Mouse (Mus musculus) liver, embryonic 15.5 days (tissue): ENCODE data around the gene Apoc4. TPM values are rescaled to one million over a fixed set of nuclear protein-coding genes. Genes with fewer than 3 reads are reported as not detected.

Source experiments
- ATAC-seq: fragments of 200-750 bp; cut with Nextera tagmentation; 2 replicates; pipeline ENCODE4 v1.8.0; 2017; ENCODE audit warnings: moderate number of reproducible peaks, mild to moderate bottlenecking, moderate library complexity; ENCODE audit not compliant: insufficient read depth
- H3K27ac ChIP-seq: fragments of 300-500 bp; sonication (generic); replicated peaks from 2 replicates; pipeline ENCODE4 v1.5.1; 2015; ENCODE audit warnings: mild to moderate bottlenecking, inconsistent platforms
- H3K27me3 ChIP-seq: fragments of 300-500 bp; sonication (generic); 2 replicates; pipeline ENCODE4 v1.6.1; 2015; ENCODE audit warnings: mild to moderate bottlenecking, inconsistent platforms
- H3K36me3 ChIP-seq: fragments of 300-500 bp; sonication (generic); replicated peaks from 2 replicates; pipeline ENCODE4 v1.6.1; 2015; ENCODE audit warnings: moderate library complexity, mild to moderate bottlenecking, inconsistent platforms
- H3K4me1 ChIP-seq: fragments of 300-500 bp; sonication (generic); replicated peaks from 2 replicates; pipeline ENCODE4 v1.6.1; 2015; ENCODE audit warnings: inconsistent platforms
- H3K4me2 ChIP-seq: fragments of 300-500 bp; sonication (generic); 2 replicates; pipeline ENCODE4 v1.6.1; 2015; ENCODE audit warnings: moderate library complexity, mild to moderate bottlenecking, inconsistent platforms
- H3K4me3 ChIP-seq: fragments of 300-500 bp; sonication (generic); replicated peaks from 2 replicates; pipeline ENCODE4 v1.5.1; 2015; ENCODE audit warnings: mild to moderate bottlenecking, inconsistent platforms
- H3K9ac ChIP-seq: fragments of 300-500 bp; sonication (generic); 2 replicates; pipeline ENCODE4 v1.6.1; 2015; ENCODE audit warnings: moderate library complexity, mild to moderate bottlenecking, inconsistent platforms
- H3K9me3 ChIP-seq: fragments of 300-500 bp; sonication (generic); replicated peaks from 2 replicates; pipeline ENCODE4 v1.6.1; 2016; ENCODE audit warnings: inconsistent platforms
- WGBS: fragments of 180-500 bp; shearing (Covaris S2); methylation state at CpG from one replicate; pipeline ENCODE4 v1.1.7; 2015; ENCODE audit warnings: mixed read lengths; ENCODE audit not compliant: insufficient replicate concordance; 5-methylcytosine and 5-hydroxymethylcytosine counted together
- polyA plus RNA-seq: library from polyadenylated mRNA; unstranded; fragments of >200 nt; fragmentation: Nextera tagmentation; extraction: Ambion mirVana; gene quantifications from 2 replicates; pipeline ENCODE4 v1.2.1, GENCODE M21; 2015

The Apoc4 gene
- 273 and 372 TPM in 2 replicates for polyA plus RNA-seq

DNA sequence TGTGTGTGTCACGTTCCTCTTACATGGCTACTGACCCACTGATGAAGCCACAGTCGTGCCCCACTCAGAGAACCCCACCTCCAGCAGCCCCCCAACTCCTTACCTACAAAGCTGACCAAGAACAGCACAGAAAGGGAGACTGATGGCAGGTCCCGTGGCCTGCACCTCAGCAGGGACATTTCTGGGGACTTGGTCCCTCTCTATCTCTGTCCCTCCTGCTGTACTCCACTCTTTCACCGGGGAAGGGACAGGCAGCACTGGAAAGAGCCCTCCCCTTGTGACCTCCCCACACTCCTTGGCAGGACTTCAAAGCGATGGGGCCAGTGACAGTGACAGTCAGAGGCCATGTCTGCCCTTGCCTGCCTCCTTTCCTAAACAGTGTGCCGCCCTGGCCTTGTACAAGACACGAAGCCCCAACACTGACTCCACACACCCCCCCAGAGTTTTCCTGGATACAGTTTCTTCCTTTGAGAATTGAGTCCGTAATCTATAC, at the start of gene Apoc4, which contains the start of gene Gm44805:
TSS of gene Apoc4 (minus strand) at position 278 of the 493 bp plus-strand sequence.
TSS of gene Gm44805 (minus strand) at position 222 of the 493 bp plus-strand sequence.
- H3K4me3 ChIP-seq = peak within 1 kb of the TSS; percentile 35
- peak; percentile 32; the same call in 1 of the 2 replicates for ATAC-seq
- WGBS = 59% methylated on average over 8 of the region's 8 CpGs
- peak within 1 kb of the TSS; percentile 38 for H3K4me2 ChIP-seq
- H3K4me1 ChIP-seq = peaks cover 45% of the 10 kb centered on the region
- no peaks in the 10 kb centered on the region for H3K36me3 ChIP-seq
- H3K27ac ChIP-seq = peak within 1 kb of the TSS; percentile 78
- 0 out of 2 replicates have a peak within 1 kb of the TSS, but pooled peaks have one; percentile 25 for H3K9ac ChIP-seq
- H3K27me3 ChIP-seq = no peaks in the 10 kb centered on the region
- no peaks in the 10 kb centered on the region for H3K9me3 ChIP-seq

DNA sequence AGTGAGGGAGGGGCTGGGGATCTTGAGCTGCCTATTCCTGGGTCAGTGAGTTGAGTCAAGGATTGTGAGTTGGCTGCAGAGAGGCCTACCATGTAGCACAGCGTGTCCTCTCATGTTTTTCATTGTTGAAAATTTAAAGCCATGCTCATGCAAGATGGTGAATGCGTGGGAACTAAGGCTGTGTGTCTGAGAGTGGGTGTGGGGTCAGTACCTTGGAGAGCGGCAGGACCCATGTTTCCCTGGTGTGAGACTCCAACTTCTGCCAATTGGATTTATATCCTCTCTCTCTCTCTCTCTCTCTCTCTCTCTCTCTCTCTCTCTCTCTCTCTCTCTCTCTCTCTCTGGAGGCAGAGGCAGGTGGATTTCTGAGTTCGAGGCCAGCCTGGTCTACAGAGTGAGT, 45.3 kb upstream of the Apoc4 start:
- Histone ChIP-seq H3K27me3 (no peaks in the 10 kb centered on the region), H3K27ac (no peak overlapping the region), H3K36me3 (peaks cover 11% of the 10 kb centered on the region; the same call in 1 of the 2 replicates), H3K4me3 (no peak overlapping the region), H3K9me3 (no peaks in the 10 kb centered on the region), H3K9ac (no peak overlapping the region), H3K4me1 (peaks cover 12% of the 10 kb centered on the region), H3K4me2 (no peak overlapping the region)
- ATAC-seq = no peak
- 65% methylated on average over 4 of the region's 4 CpGs for WGBS

DNA sequence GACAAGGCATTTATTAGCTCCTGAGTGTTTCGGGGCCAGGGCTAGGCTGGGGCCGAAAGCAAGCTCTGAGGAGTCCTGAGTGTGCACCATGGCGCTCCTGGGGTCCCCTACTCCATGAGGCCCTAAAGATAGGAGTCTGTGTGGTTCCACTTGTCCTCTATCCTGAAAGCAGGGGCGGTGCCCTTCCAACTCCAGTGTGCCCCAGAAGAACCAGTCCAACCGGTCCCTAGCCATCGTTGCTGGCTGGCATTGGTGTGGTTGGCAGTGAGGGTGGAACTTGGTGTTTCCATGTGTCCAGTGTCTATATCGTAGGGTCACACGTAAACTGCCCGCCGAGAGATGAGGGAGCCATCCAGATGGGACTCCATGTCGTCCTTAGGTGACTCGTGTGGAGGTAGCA, 42.9 kb upstream of the Apoc4 start:
- H3K9me3 ChIP-seq = no peaks in the 10 kb centered on the region
- no peak overlapping the region for H3K4me2 ChIP-seq
- H3K4me1 ChIP-seq = peaks cover 12% of the 10 kb centered on the region
- H3K9ac ChIP-seq = no peak overlapping the region
- H3K27ac ChIP-seq = no peak overlapping the region
- WGBS = 84% methylated on average over 12 of the region's 12 CpGs
- no peak overlapping the region for H3K4me3 ChIP-seq
- no peak for ATAC-seq
- no peaks in the 10 kb centered on the region; the same call in 1 of the 2 replicates for H3K36me3 ChIP-seq
- H3K27me3 ChIP-seq = no peaks in the 10 kb centered on the region

DNA sequence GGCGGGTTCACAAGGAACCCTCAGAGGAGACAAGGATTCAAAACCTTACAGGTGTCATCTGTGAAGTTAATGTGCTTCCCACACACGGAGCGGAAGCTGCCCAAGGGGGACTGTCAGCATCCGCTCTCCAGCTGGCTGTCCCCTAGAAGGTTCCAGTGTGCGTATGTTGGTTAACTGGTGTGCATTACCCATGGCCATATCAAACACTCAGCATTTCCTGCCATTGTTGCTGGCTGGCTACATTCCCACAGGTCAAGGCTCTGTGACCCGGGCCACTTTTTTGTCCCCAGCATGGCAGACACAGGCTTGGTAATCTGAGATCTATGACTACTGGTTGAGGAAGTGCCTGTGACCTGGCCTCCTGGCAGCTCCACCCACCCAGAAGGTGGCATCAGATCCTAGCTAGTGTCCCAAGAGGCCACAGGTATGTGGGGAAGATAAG, 41.5 kb upstream of the Apoc4 start:
- Histone ChIP-seq H3K27me3 (no peaks in the 10 kb centered on the region), H3K4me3 (no peak overlapping the region), H3K4me1 (peaks cover 12% of the 10 kb centered on the region), H3K9me3 (no peaks in the 10 kb centered on the region), H3K9ac (no peak overlapping the region), H3K36me3 (no peaks in the 10 kb centered on the region; the same call in 1 of the 2 replicates), H3K4me2 (no peak overlapping the region), H3K27ac (no peak overlapping the region)
- 0 out of 2 replicates have a peak, but pooled peaks have one; percentile 18 for ATAC-seq
- 41% methylated on average over 6 of the region's 6 CpGs for WGBS

DNA sequence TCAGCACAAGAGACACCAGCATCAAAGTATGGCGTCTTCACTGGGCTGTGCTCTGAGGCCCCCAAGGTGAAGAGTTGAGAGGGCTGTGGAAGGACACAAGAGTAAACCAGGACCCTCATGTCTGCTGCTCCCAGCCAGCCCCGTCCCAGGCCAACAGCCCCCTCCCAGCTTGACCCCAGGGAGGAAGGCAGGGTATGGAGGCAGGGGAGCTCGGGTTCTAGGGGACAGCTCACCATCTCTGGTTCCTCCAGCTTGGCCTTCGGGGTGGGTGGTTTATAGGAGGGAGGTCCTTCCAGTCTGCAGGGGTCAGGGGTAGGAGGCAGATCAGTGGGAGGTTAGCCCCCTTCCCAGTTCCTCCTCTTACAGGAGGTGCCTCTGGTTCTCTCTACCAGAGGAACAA, 37.9 kb upstream of the Apoc4 start:
- Histone ChIP-seq H3K4me2 (no peak overlapping the region), H3K27ac (no peak overlapping the region), H3K36me3 (no peaks in the 10 kb centered on the region; the same call in 1 of the 2 replicates), H3K9me3 (no peaks in the 10 kb centered on the region), H3K27me3 (no peaks in the 10 kb centered on the region), H3K9ac (no peak overlapping the region), H3K4me1 (peaks cover 35% of the 10 kb centered on the region), H3K4me3 (no peak overlapping the region)
- ATAC-seq = no peak
- 57% methylated on average over 4 of the region's 4 CpGs for WGBS

DNA sequence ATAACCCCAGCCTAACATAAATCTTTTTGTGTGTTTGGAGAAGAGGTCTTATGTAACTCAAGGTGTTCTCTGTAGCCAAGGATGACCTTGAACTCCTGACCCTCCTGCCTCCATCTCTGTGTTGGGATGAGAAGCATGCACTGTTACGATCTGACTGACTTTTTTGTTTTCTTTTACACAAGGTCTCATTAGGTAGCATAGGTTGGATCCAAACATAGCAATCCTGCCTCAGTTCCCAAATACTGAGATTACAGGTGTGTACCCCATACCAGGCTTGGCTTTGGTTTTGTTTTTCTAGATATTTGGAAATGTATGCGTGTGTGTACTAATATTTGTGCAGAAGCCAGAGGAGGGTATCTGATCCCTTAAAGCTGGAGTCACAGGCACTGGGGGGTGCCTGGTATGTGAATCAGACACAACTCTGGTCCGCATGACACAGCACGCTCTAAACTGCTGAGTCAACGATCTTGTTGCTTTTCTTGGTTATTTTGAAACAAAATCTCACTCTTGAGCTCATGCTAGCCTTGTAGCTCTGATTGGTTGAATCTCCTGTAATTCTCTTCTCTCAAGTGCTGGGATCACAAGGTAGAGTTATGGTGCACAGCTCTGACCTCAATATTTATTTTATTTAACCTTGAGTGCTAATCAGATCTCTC, 37.1 kb upstream of the Apoc4 start:
- no peak overlapping the region for H3K4me3 ChIP-seq
- 71% methylated on average over 5 of the region's 5 CpGs for WGBS
- H3K27me3 ChIP-seq = no peaks in the 10 kb centered on the region
- no peak overlapping the region for H3K9ac ChIP-seq
- H3K9me3 ChIP-seq = no peaks in the 10 kb centered on the region
- no peak overlapping the region for H3K27ac ChIP-seq
- H3K36me3 ChIP-seq = peaks cover 5% of the 10 kb centered on the region
- ATAC-seq = no peak
- no peak overlapping the region for H3K4me2 ChIP-seq
- H3K4me1 ChIP-seq = peaks cover 42% of the 10 kb centered on the region

DNA sequence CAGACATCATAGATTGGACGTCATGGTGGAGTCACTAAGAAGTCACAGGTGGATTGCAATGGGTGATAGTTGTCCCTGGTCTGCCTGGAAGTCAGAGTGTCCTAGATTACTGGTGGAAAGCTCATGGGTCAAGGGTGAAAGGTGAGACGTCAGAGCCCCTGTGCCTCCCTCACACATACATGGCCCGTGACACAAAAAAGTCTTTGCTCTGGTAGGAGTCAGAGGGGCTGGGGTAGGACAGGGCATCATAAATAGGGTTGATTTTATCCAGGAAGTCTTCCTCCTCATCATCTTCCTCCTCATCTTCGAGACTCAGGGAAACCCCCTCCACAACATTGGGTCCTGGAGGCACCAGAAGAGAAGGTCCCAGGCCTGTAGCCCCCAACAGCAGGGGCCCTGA, 36.1 kb upstream of the Apoc4 start:
- no peak overlapping the region for H3K4me2 ChIP-seq
- H3K4me1 ChIP-seq = peaks cover 40% of the 10 kb centered on the region
- H3K4me3 ChIP-seq = no peak overlapping the region
- ATAC-seq = no peak
- H3K27me3 ChIP-seq = no peaks in the 10 kb centered on the region
- WGBS = 66% methylated on average over 4 of the region's 4 CpGs
- no peak overlapping the region for H3K27ac ChIP-seq
- no peaks in the 10 kb centered on the region for H3K9me3 ChIP-seq
- no peak overlapping the region for H3K9ac ChIP-seq
- peaks cover 15% of the 10 kb centered on the region for H3K36me3 ChIP-seq

DNA sequence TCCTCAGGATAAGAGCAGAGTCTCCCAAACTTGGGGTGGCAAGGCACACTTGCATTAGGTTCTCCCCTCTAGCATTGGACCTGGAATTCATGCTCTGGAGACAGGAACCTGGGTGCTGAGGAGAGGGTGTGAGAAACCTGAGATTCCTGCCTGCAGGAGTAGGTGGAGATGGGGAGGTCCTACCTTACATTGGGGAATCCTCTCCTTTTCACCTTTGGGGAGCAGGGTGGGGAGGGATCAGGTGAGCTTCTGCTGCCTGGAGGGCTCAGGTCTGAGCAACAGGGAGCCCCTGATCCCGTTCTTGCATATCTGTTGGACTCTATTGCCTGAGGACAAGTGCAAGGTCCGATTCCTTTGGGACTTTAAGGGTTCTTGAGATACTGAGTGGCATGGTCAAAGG, 35.5 kb upstream of the Apoc4 start:
- peak overlapping the region; percentile 88 for H3K4me2 ChIP-seq
- no peaks in the 10 kb centered on the region for H3K27me3 ChIP-seq
- peaks cover 39% of the 10 kb centered on the region for H3K4me1 ChIP-seq
- H3K9me3 ChIP-seq = no peaks in the 10 kb centered on the region
- 71% methylated on average over 2 of the region's 2 CpGs for WGBS
- peak overlapping the region; percentile 87; the same call in 1 of the 2 replicates for H3K27ac ChIP-seq
- H3K36me3 ChIP-seq = peaks cover 20% of the 10 kb centered on the region
- H3K4me3 ChIP-seq = peak overlapping the region; percentile 67
- no peak overlapping the region for H3K9ac ChIP-seq
- ATAC-seq = no peak

DNA sequence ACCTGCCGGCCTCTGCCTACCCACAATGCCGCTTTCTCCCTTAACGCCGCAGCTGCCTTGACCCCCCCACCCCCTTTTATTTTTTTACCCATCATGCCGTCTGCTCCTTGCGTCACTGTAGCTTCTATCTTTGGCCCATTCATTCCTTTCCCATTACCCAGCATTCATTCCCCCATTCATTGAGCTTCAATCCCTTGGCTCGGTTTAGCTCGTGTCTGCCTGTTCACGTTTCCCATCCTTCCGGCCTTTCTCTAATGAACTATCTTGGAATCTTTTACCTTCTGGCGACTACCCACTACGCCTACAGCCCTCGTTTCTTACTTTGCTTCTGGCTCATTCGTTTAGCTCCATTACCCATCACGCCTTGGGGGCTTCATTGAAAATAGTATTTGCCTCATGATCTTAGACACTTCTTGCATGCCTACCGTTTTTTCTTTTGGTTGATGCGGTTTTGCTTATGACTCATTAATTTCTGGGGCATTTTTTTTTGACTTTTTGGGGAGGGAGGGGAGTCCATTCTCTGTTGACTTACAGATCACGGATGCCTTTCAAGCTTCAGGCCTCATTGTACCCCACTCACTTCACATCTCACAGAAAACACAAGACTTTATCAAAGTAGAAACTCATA, 34.9 kb upstream of the Apoc4 start:
- Histone ChIP-seq H3K9me3 (no peaks in the 10 kb centered on the region), H3K4me2 (peak overlapping the region; percentile 88), H3K27me3 (no peaks in the 10 kb centered on the region), H3K9ac (peak overlapping the region; percentile 56), H3K36me3 (peaks cover 26% of the 10 kb centered on the region), H3K27ac (peak overlapping the region; percentile 87), H3K4me3 (peak overlapping the region; percentile 67), H3K4me1 (peaks cover 39% of the 10 kb centered on the region)
- no peak for ATAC-seq
- 6% methylated on average over 18 of the region's 18 CpGs for WGBS

DNA sequence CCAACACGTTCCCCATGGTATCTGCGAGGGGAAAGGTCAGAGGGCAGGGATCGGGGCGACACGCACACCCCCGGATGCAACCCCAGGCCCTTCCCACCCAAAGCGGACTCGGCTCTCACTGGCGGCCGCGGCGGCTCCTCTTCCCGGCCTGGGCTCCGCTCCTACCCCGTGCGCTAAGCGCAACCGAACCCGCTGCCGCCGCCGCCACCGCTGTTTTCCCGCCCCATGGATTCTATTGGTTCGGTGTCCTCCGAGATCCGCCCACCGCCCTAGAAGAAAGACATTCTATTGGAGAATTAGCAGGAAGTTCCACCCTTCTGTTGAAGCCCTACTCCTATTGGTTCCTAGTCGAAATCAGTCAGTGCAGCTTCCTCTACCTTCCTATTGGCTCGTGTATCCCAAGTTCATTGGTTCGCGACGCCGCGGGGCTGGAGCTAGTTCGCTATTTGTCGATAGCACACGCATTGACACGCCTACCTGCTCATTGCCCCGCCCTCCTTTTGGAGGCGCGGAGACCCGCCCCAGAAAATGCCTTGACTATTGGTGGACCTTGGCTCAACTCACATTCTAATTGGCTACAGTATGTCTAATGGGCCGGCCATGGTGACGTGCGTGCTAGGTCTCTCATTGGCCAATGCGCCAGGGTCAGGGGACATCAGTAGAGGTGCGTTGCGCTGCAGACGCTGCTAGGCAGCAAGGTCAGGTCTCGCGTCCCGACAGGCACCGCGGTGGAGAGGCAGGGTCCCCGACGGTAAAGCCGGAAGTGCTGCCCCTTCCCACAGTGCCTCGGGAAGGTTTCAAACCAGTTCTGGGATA, 34.2 kb upstream of the Apoc4 start, which contains the start of gene Tomm40:
TSS of gene Tomm40 (minus strand) at position 200 of the 816 bp plus-strand sequence.
- Histone ChIP-seq H3K9ac (peak within 1 kb of the TSS; percentile 89), H3K4me1 (peaks cover 39% of the 10 kb centered on the region), H3K4me3 (peak within 1 kb of the TSS; percentile 81), H3K36me3 (peaks cover 32% of the 10 kb centered on the region), H3K27ac (peak within 1 kb of the TSS; percentile 87), H3K4me2 (peak within 1 kb of the TSS; percentile 93), H3K9me3 (no peaks in the 10 kb centered on the region), H3K27me3 (no peaks in the 10 kb centered on the region)
- WGBS = under 1% methylated on average over 53 of the region's 59 CpGs
- peak; percentile 98 for ATAC-seq
